Mouse (Mus musculus) cortical plate, adult 2 months (tissue): ENCODE results near the gene Trhr2.

Experiments
- CTCF ChIP-seq: fragments of 200-500 bp; IDR thresholded peaks from 2 replicates; pipeline ENCODE4 v1.5.1; 2011; ENCODE audit warnings: mild to moderate bottlenecking, control low read depth, low read length; ENCODE audit not compliant: insufficient read depth; ENCODE audit errors: extremely low read depth
- POLR2A ChIP-seq: fragments of 200-500 bp; IDR thresholded peaks from 2 replicates; pipeline ENCODE4 v1.6.1; 2011; ENCODE audit warnings: mild to moderate bottlenecking, low read length, control low read depth; ENCODE audit not compliant: insufficient read depth; ENCODE audit errors: extremely low read depth

DNA sequence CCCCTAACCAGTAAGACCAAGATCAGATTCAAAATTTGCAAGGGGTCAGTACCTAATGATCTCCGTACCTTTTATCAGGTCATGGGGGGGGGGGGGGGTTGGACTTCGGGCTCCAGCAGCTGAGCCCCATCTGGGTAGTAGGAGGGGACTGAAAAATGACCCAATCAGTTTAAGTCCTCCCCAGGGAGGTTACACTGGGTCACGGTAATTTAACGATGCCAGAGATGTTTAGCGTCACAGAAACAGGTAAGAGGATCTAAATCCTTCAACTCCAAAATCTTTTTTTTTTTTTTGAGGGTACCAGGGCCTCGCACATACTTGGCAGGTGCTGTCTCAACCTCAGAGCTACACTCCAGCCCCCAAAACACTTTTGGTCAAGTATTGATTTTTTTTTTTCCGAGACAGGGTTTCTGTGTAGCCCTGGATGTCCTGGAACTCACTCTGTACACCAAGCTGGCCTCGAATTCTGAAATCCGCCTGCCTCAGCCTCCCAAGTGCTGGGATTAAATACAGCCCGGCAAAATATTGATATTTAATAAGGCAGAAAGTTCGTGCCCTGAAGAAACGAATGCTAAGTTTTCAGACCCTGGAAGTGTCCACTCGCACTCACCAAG, 15.3 kb upstream of the Trhr2 start:
- TF ChIP-seq POLR2A: no peak
- no peak for TF ChIP-seq CTCF
